Mouse (Mus musculus) lung, embryonic 14.5 days (tissue): ENCODE results near the gene Prickle2. TPM values are rescaled to one million over a fixed set of nuclear protein-coding genes. Genes with fewer than 3 reads are reported as not detected.

Source experiments
- ATAC-seq: fragments of 200-750 bp; cut with Nextera tagmentation; 2 replicates; pipeline ENCODE4 v1.8.0; 2017; ENCODE audit warnings: mild to moderate bottlenecking, moderate TSS enrichment, moderate library complexity; ENCODE audit not compliant: insufficient read depth
- DNase-seq: peaks from one replicate; pipeline ENCODE4 v3.0.0-alpha.2; 2015
- H3K27ac ChIP-seq: fragments of 300-500 bp; sonication (generic); 2 replicates; pipeline ENCODE4 v1.5.1; 2014; ENCODE audit warnings: low read depth, mild to moderate bottlenecking, moderate library complexity
- H3K27me3 ChIP-seq: fragments of 300-500 bp; sonication (generic); 2 replicates; pipeline ENCODE4 v1.6.1; 2014; ENCODE audit warnings: low read length, control low read depth; ENCODE audit not compliant: insufficient read depth
- H3K36me3 ChIP-seq: fragments of 300-500 bp; sonication (generic); 2 replicates; pipeline ENCODE4 v1.6.1; 2014; ENCODE audit warnings: control low read depth; ENCODE audit not compliant: insufficient read depth
- H3K4me1 ChIP-seq: fragments of 300-500 bp; sonication (generic); 2 replicates; pipeline ENCODE4 v1.6.1; 2014; ENCODE audit warnings: antibody characterized with exemption, control low read depth; ENCODE audit not compliant: insufficient read depth
- H3K4me2 ChIP-seq: fragments of 300-500 bp; sonication (generic); 2 replicates; pipeline ENCODE4 v1.6.1; 2014; ENCODE audit warnings: mild to moderate bottlenecking
- H3K4me3 ChIP-seq: fragments of 300-500 bp; sonication (generic); 2 replicates; pipeline ENCODE4 v1.5.1; 2014; ENCODE audit warnings: low read depth, low read length
- H3K9ac ChIP-seq: fragments of 300-500 bp; sonication (generic); 2 replicates; pipeline ENCODE4 v1.6.1; 2014
- H3K9me3 ChIP-seq: fragments of 300-500 bp; sonication (generic); 2 replicates; pipeline ENCODE4 v1.6.1; 2016; ENCODE audit warnings: low read depth, low read length, control low read depth
- CTCF ChIP-seq: IDR thresholded peaks from 2 replicates; pipeline ENCODE4 v1.5.1; 2016; ENCODE audit warnings: antibody characterized with exemption, low read depth
- WGBS: fragments of 180-500 bp; shearing (Covaris S2); extraction: QIAGEN DNeasy Blood & Tissue Kit; methylation state at CpG from one replicate; pipeline ENCODE4 v1.1.7; 2014; 5-methylcytosine and 5-hydroxymethylcytosine counted together
- polyA plus RNA-seq: library from polyadenylated mRNA; unstranded; fragments of >200 nt; fragmentation: Nextera tagmentation; extraction: Ambion mirVana; gene quantifications from 2 replicates; pipeline ENCODE4 v1.2.1, GENCODE M21; 2014

The Prickle2 gene
- polyA plus RNA-seq, 1 experiment from 2014 or later = 11.0 TPM

- Histone ChIP-seq H3K27ac (no peak overlapping the region), H3K9ac (no peak overlapping the region), H3K4me1 (no peaks in the 10 kb centered on the region), H3K4me2 (no peak overlapping the region), H3K27me3 (no peaks in the 10 kb centered on the region), H3K9me3 (no peaks in the 10 kb centered on the region), H3K36me3 (peaks cover 12% of the 10 kb centered on the region), H3K4me3 (no peak overlapping the region)
- ATAC-seq = no peak
- DNase-seq = peak; percentile 64
- TF ChIP-seq CTCF = peak; percentile 74
- 48% methylated on average over 11 of the region's 11 CpGs for WGBS
Measured at GRCm38 (mm10) chr6:92422286-92422685, 283.7 kb downstream of the Prickle2 start.

GRCm38 (mm10) chr6:92420106-92420505 lies 285.8 kb downstream of the Prickle2 start:
- no peak for TF ChIP-seq CTCF
- DNase-seq (no peak), ATAC-seq (no peak)
- Histone ChIP-seq H3K4me2 (no peak overlapping the region), H3K9ac (no peak overlapping the region), H3K27ac (no peak overlapping the region), H3K9me3 (no peaks in the 10 kb centered on the region), H3K4me3 (no peak overlapping the region), H3K36me3 (peaks cover 16% of the 10 kb centered on the region), H3K4me1 (peaks cover 4% of the 10 kb centered on the region; the same call in 1 of the 2 replicates), H3K27me3 (no peaks in the 10 kb centered on the region)
- 86% methylated on average over 12 of the region's 12 CpGs for WGBS

GRCm38 (mm10) chr6:92415405-92415755 lies 290.6 kb downstream of the Prickle2 start:
- peaks cover 11% of the 10 kb centered on the region; the same call in 1 of the 2 replicates for H3K4me1 ChIP-seq
- WGBS = 60% methylated on average over 7 of the region's 7 CpGs
- no peak overlapping the region for H3K4me3 ChIP-seq
- no peak overlapping the region for H3K4me2 ChIP-seq
- no peak for ATAC-seq
- DNase-seq = no peak
- no peaks in the 10 kb centered on the region for H3K27me3 ChIP-seq
- H3K9ac ChIP-seq = no peak overlapping the region
- H3K9me3 ChIP-seq = no peaks in the 10 kb centered on the region
- H3K27ac ChIP-seq = peak overlapping the region; percentile 92
- peaks cover 23% of the 10 kb centered on the region for H3K36me3 ChIP-seq
- TF ChIP-seq CTCF = no peak

GRCm38 (mm10) chr6:92414478-92415404 lies 291.2 kb downstream of the Prickle2 start:
- no peak overlapping the region for H3K9ac ChIP-seq
- peaks cover 29% of the 10 kb centered on the region for H3K36me3 ChIP-seq
- no peak for TF ChIP-seq CTCF
- DNase-seq (peak; percentile 92), ATAC-seq (peak; percentile 97)
- peak overlapping the region; percentile 92 for H3K27ac ChIP-seq
- H3K27me3 ChIP-seq = no peaks in the 10 kb centered on the region
- H3K4me1 ChIP-seq = peaks cover 11% of the 10 kb centered on the region; the same call in 1 of the 2 replicates
- H3K4me3 ChIP-seq = no peak overlapping the region
- WGBS = 22% methylated on average over 8 of the region's 8 CpGs
- H3K4me2 ChIP-seq = no peak overlapping the region
- H3K9me3 ChIP-seq = no peaks in the 10 kb centered on the region

GRCm38 (mm10) chr6:92413982-92414381 lies 292.0 kb downstream of the Prickle2 start:
- Histone ChIP-seq H3K36me3 (peaks cover 29% of the 10 kb centered on the region), H3K9ac (no peak overlapping the region), H3K4me2 (no peak overlapping the region), H3K4me3 (no peak overlapping the region), H3K27me3 (no peaks in the 10 kb centered on the region), H3K4me1 (peaks cover 11% of the 10 kb centered on the region; the same call in 1 of the 2 replicates), H3K27ac (peak overlapping the region; percentile 92), H3K9me3 (no peaks in the 10 kb centered on the region)
- no peak for TF ChIP-seq CTCF
- 45% methylated on average over 1 of the region's 1 CpGs for WGBS
- DNase-seq = peak; percentile 81
- ATAC-seq = peak; percentile 48; the same call in 1 of the 2 replicates

GRCm38 (mm10) chr6:92409788-92410187 lies 296.2 kb downstream of the Prickle2 start:
- Histone ChIP-seq H3K36me3 (peaks cover 41% of the 10 kb centered on the region), H3K9ac (no peak overlapping the region), H3K4me1 (0 out of 2 replicates have a peak, but pooled peaks cover 6% of the 10 kb centered on the region), H3K27ac (no peak overlapping the region), H3K27me3 (no peaks in the 10 kb centered on the region), H3K9me3 (no peaks in the 10 kb centered on the region), H3K4me3 (no peak overlapping the region), H3K4me2 (no peak overlapping the region)
- DNase-seq (no peak), ATAC-seq (no peak)
- no peak for TF ChIP-seq CTCF
- 86% methylated on average over 3 of the region's 3 CpGs for WGBS

GRCm38 (mm10) chr6:92407259-92407658 lies 298.7 kb downstream of the Prickle2 start:
- Histone ChIP-seq H3K4me1 (no peaks in the 10 kb centered on the region), H3K4me2 (no peak overlapping the region), H3K27me3 (no peaks in the 10 kb centered on the region), H3K4me3 (no peak overlapping the region), H3K9ac (no peak overlapping the region), H3K36me3 (peaks cover 32% of the 10 kb centered on the region), H3K27ac (no peak overlapping the region), H3K9me3 (no peaks in the 10 kb centered on the region)
- 49% methylated on average over 5 of the region's 5 CpGs for WGBS
- TF ChIP-seq CTCF = no peak
- DNase-seq (peak; percentile 15), ATAC-seq (no peak)
